24 mouse cellular contexts compared by ENCODE assay signal in genomic region chr12:56863873-56864562, GRCm38 (mm10).
DNase-seq lines count a peak whose midpoint lies in the region; ATAC-seq and TF ChIP-seq lines count a peak whose summit lies in the region.
"Had no signal": no experiment of that assay in that cellular context is flagged by ENCODE, and none has a peak within 500 bp of the region (broad histone marks: within the 10 kb centered on the region; RNA-seq: fewer than 3 reads in every experiment).

No protein-coding gene starts in this region.

- 0 out of 2 replicates have a peak, but pooled peaks have one; percentile 52 for ATAC-seq in hindbrain, embryonic 13.5 days (ENCODE audit: low FRiP score)
- ATAC-seq in hindbrain, embryonic 12.5 days (ENCODE audit: low FRiP score), result no peak
- ATAC-seq in hindbrain, embryonic 16.5 days, result 0 out of 2 replicates have a peak, but pooled peaks have one; percentile 42
- ATAC-seq in neural tube, embryonic 14.5 days (ENCODE audit: low read depth), result peak; percentile 50; the same call in 1 of the 2 replicates
- ATAC-seq in liver, postnatal 0 days, result no peak
- ATAC-seq: forebrain, embryonic 14.5 days; forebrain, embryonic 16.5 days had no signal

- H3K27ac ChIP-seq in hindbrain, embryonic 13.5 days, result no peak overlapping the region
- no peak overlapping the region for H3K27ac ChIP-seq in hindbrain, embryonic 12.5 days
- no peak overlapping the region for H3K27ac ChIP-seq in hindbrain, embryonic 16.5 days (ENCODE audit: low read depth, low read length)
- H3K27ac ChIP-seq in hindbrain, embryonic 10.5 days, result no peak overlapping the region
- H3K27ac ChIP-seq in neural tube, embryonic 14.5 days (ENCODE audit: low read depth, low read length), result no peak overlapping the region
- H3K27ac ChIP-seq in liver, postnatal 0 days (ENCODE audit: low read depth), result no peak overlapping the region
- H3K27ac ChIP-seq: embryonic facial prominence, embryonic 12.5 days; embryonic facial prominence, embryonic 15.5 days; forebrain, embryonic 10.5 days; forebrain, embryonic 12.5 days had no signal

- TF ChIP-seq POLR2A in brain, embryonic 14.5 days (IDR thresholded peaks at IDR 0.05; ENCODE audit: borderline replicate concordance, extremely low read depth, insufficient read depth, insufficient read length, poor library complexity, severe bottlenecking), result no peak

- H3K4me1 ChIP-seq in hindbrain, embryonic 13.5 days (replicated peaks), result 0 out of 2 replicates have a peak, but pooled peaks cover 2% of the 10 kb centered on the region
- H3K4me1 ChIP-seq in hindbrain, embryonic 12.5 days, result no peaks in the 10 kb centered on the region
- H3K4me1 ChIP-seq in hindbrain, embryonic 16.5 days (ENCODE audit: control insufficient read depth, insufficient read depth, low read depth, low read length), result no peaks in the 10 kb centered on the region
- H3K4me1 ChIP-seq in hindbrain, embryonic 10.5 days (replicated peaks), result no peaks in the 10 kb centered on the region
- H3K4me1 ChIP-seq in neural tube, embryonic 14.5 days (ENCODE audit: control insufficient read depth, insufficient read depth, low read length), result no peaks in the 10 kb centered on the region
- H3K4me1 ChIP-seq in liver, postnatal 0 days (ENCODE audit: insufficient read depth), result no peaks in the 10 kb centered on the region
- H3K4me1 ChIP-seq: embryonic facial prominence, embryonic 12.5 days; embryonic facial prominence, embryonic 15.5 days; forebrain, embryonic 12.5 days had no signal

- TF ChIP-seq EP300 in liver, postnatal 0 days (IDR thresholded peaks at IDR 0.05; ENCODE audit: low read depth), result no peak

- no peaks in the 10 kb centered on the region for H3K36me3 ChIP-seq in hindbrain, embryonic 13.5 days
- H3K36me3 ChIP-seq in hindbrain, embryonic 12.5 days, result no peaks in the 10 kb centered on the region
- no peaks in the 10 kb centered on the region for H3K36me3 ChIP-seq in hindbrain, embryonic 16.5 days (ENCODE audit: control insufficient read depth, insufficient read depth, low read length)
- H3K36me3 ChIP-seq in hindbrain, embryonic 10.5 days, result no peaks in the 10 kb centered on the region
- no peaks in the 10 kb centered on the region for H3K36me3 ChIP-seq in neural tube, embryonic 14.5 days (ENCODE audit: control insufficient read depth, insufficient read depth, low read length)
- H3K36me3 ChIP-seq in liver, postnatal 0 days (replicated peaks; ENCODE audit: insufficient read depth, low read length), result no peaks in the 10 kb centered on the region
- H3K36me3 ChIP-seq: embryonic facial prominence, embryonic 12.5 days; embryonic facial prominence, embryonic 15.5 days; forebrain, embryonic 10.5 days; forebrain, embryonic 12.5 days had no signal

- no peaks in the 10 kb centered on the region for H3K9me3 ChIP-seq in hindbrain, embryonic 13.5 days
- no peaks in the 10 kb centered on the region for H3K9me3 ChIP-seq in hindbrain, embryonic 12.5 days (replicated peaks)
- no peaks in the 10 kb centered on the region for H3K9me3 ChIP-seq in hindbrain, embryonic 16.5 days (ENCODE audit: control insufficient read depth, low read length)
- H3K9me3 ChIP-seq in hindbrain, embryonic 10.5 days, result no peaks in the 10 kb centered on the region
- H3K9me3 ChIP-seq in neural tube, embryonic 14.5 days (ENCODE audit: control insufficient read depth, low read length), result no peaks in the 10 kb centered on the region
- H3K9me3 ChIP-seq in liver, postnatal 0 days (ENCODE audit: low read length), result no peaks in the 10 kb centered on the region
- H3K9me3 ChIP-seq: embryonic facial prominence, embryonic 12.5 days; embryonic facial prominence, embryonic 15.5 days; forebrain, embryonic 10.5 days; forebrain, embryonic 12.5 days had no signal

- no peak for DNase-seq in hindbrain, embryonic 10.5 days (ENCODE audit: low spot score)
- peak; percentile 25 for DNase-seq in brain, embryonic 14.5 days (ENCODE audit: low read depth)
- no peak for DNase-seq in liver, postnatal 0 days
- no peak for DNase-seq in spleen, adult 18-20 months
- DNase-seq: adrenal gland, adult 2 months; adrenal gland, postnatal 10 days; adrenal gland, postnatal 25 days; cerebellum, adult 18-20 months; cerebellum, adult 8-10 months; cerebellum, adult 9-11 months; cerebellum, postnatal 14 days; cerebellum, postnatal 36 days; embryo, embryonic 11 days had no signal

- WGBS in hindbrain, embryonic 13.5 days, result 75% methylated on average over 4 of the region's 4 CpGs
- WGBS in hindbrain, embryonic 12.5 days, result 77% methylated on average over 4 of the region's 4 CpGs
- WGBS in hindbrain, embryonic 16.5 days, result 67% methylated on average over 4 of the region's 4 CpGs
- WGBS in hindbrain, embryonic 10.5 days, result 86% methylated on average over 4 of the region's 4 CpGs
- WGBS in neural tube, embryonic 14.5 days, result 50% methylated on average over 4 of the region's 4 CpGs
- WGBS in liver, postnatal 0 days (ENCODE audit: insufficient replicate concordance), result 84% methylated on average over 4 of the region's 4 CpGs

- no peak overlapping the region for H3K9ac ChIP-seq in hindbrain, embryonic 13.5 days
- no peak overlapping the region for H3K9ac ChIP-seq in hindbrain, embryonic 12.5 days
- H3K9ac ChIP-seq in hindbrain, embryonic 16.5 days (ENCODE audit: low read depth, low read length), result no peak overlapping the region
- H3K9ac ChIP-seq in neural tube, embryonic 14.5 days (replicated peaks; ENCODE audit: low read depth, low read length), result no peak overlapping the region
- no peak overlapping the region for H3K9ac ChIP-seq in liver, postnatal 0 days (replicated peaks)
- H3K9ac ChIP-seq: embryonic facial prominence, embryonic 12.5 days; embryonic facial prominence, embryonic 15.5 days; forebrain, embryonic 12.5 days had no signal

- no peak overlapping the region for H3K4me3 ChIP-seq in hindbrain, embryonic 13.5 days
- H3K4me3 ChIP-seq in hindbrain, embryonic 12.5 days, result no peak overlapping the region
- H3K4me3 ChIP-seq in hindbrain, embryonic 16.5 days (ENCODE audit: low read length), result no peak overlapping the region
- H3K4me3 ChIP-seq in hindbrain, embryonic 10.5 days, result no peak overlapping the region
- H3K4me3 ChIP-seq in neural tube, embryonic 14.5 days (ENCODE audit: low read depth, low read length), result no peak overlapping the region
- no peak overlapping the region for H3K4me3 ChIP-seq in liver, postnatal 0 days (ENCODE audit: low read depth, low read length)
- H3K4me3 ChIP-seq: embryonic facial prominence, embryonic 12.5 days; embryonic facial prominence, embryonic 15.5 days; erythroblast, embryonic 14.5 days; forebrain, embryonic 10.5 days; forebrain, embryonic 12.5 days had no signal

- TF ChIP-seq CTCF in brain, embryonic 14.5 days (IDR thresholded peaks at IDR 0.05; ENCODE audit: borderline replicate concordance, extremely low read depth, insufficient read depth, insufficient read length), result no peak
- no peak for TF ChIP-seq CTCF in liver, postnatal 0 days (IDR thresholded peaks at IDR 0.05; ENCODE audit: low read depth)

- peaks cover 2% of the 10 kb centered on the region; the same call in 1 of the 2 replicates for H3K27me3 ChIP-seq in hindbrain, embryonic 13.5 days
- H3K27me3 ChIP-seq in hindbrain, embryonic 12.5 days, result no peaks in the 10 kb centered on the region
- H3K27me3 ChIP-seq in hindbrain, embryonic 16.5 days (replicated peaks; ENCODE audit: control insufficient read depth, insufficient read depth, low read length), result no peaks in the 10 kb centered on the region
- H3K27me3 ChIP-seq in hindbrain, embryonic 10.5 days (ENCODE audit: insufficient read depth, poor library complexity, severe bottlenecking), result no peaks in the 10 kb centered on the region
- no peaks in the 10 kb centered on the region for H3K27me3 ChIP-seq in neural tube, embryonic 14.5 days (ENCODE audit: control insufficient read depth, insufficient read depth, low read length)
- H3K27me3 ChIP-seq in liver, postnatal 0 days (ENCODE audit: insufficient read depth, low read length), result no peaks in the 10 kb centered on the region
- H3K27me3 ChIP-seq: embryonic facial prominence, embryonic 12.5 days; embryonic facial prominence, embryonic 15.5 days had no signal

- no peak overlapping the region for H3K4me2 ChIP-seq in hindbrain, embryonic 13.5 days
- no peak overlapping the region for H3K4me2 ChIP-seq in hindbrain, embryonic 12.5 days (replicated peaks)
- no peak overlapping the region for H3K4me2 ChIP-seq in hindbrain, embryonic 16.5 days (ENCODE audit: low read length)
- H3K4me2 ChIP-seq in neural tube, embryonic 14.5 days (ENCODE audit: low read depth, low read length), result no peak overlapping the region
- H3K4me2 ChIP-seq in liver, postnatal 0 days (ENCODE audit: low read depth, low read length), result no peak overlapping the region
- H3K4me2 ChIP-seq: embryonic facial prominence, embryonic 12.5 days; embryonic facial prominence, embryonic 15.5 days; forebrain, embryonic 12.5 days had no signal

Comparison
In these comparisons a context has a peak if more than half of its experiments do, and no peak if none do; other contexts are left out.
1. ATAC-seq: peak in hindbrain, embryonic 13.5 days (single experiment), hindbrain, embryonic 16.5 days (single experiment) and neural tube, embryonic 14.5 days (single experiment); none in hindbrain, embryonic 12.5 days (single experiment) and liver, postnatal 0 days (single experiment).